Mouse (Mus musculus) adrenal gland, postnatal 4 days (tissue): ENCODE data around the gene Zfp710. TPM values are rescaled to one million over a fixed set of nuclear protein-coding genes. Genes with fewer than 3 reads are reported as not detected.
"Not testable (repeated sequence)": the region's sequence is repeated elsewhere in the genome, so short reads cannot be mapped to it uniquely, and the experiment has no call there.

Experiments used
- DNase-seq, 2 experiments: peaks; one replicate each; pipeline ENCODE4 v3.0.0; 2021 to 2022; ENCODE audit warnings: low spot score in 2 of 2, mixed read lengths in 2 of 2
- total RNA-seq, 2 experiments: library from RNA; stranded (reverse); gene quantifications; 2 replicates each; pipeline ENCODE4 v1.2.3; 2021

The Zfp710 gene
- total RNA-seq, 2 experiments from 2014 or later, result 25.2 to 25.5 TPM

DNA sequence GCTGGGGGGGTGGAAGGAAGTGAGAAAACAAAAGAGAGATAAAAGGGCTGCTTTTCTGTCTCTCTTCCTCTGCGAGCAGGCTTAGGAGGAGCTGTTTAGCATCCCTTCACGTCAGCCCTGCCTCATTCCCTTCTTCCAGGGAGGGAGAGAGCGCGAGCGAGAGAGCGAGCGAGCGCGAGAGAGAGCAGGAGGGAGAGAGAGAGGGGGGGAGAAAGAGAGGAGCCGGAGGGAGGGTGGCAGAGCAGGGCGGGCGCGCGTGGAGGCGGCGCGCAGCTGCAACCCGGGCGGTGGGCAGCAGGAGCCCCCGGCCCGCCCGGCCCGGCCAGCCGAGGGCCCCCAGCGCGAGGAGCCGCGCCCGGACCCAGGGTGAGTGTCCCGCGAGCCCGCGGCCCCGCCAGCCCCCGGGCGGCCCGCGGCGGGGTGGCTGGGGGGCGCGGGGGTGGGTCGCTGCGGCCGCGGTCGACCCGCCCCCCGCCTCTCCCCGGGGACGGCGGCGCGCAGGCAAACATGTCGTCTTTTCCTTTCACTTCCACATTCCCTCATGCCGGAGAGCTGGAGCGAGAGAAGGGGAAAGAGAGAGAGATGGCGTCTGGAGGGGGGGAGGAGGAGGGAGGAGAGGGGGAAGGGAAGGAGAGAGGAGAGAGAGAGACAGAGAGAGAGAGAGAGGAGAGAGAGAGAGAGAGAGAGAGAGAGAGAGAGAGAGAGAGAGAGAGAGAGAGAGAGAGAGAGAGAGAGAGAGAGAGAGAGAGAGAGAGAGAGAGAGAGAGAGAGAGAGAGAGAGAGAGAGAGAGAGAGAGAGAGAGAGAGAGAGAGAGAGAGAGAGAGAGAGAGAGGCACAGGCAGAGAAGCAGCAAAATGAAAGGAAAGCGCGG is 1.7 kb downstream of the Zfp710 start:
- DNase-seq, result peak in 1 of 2 experiments; percentile 38

DNA sequence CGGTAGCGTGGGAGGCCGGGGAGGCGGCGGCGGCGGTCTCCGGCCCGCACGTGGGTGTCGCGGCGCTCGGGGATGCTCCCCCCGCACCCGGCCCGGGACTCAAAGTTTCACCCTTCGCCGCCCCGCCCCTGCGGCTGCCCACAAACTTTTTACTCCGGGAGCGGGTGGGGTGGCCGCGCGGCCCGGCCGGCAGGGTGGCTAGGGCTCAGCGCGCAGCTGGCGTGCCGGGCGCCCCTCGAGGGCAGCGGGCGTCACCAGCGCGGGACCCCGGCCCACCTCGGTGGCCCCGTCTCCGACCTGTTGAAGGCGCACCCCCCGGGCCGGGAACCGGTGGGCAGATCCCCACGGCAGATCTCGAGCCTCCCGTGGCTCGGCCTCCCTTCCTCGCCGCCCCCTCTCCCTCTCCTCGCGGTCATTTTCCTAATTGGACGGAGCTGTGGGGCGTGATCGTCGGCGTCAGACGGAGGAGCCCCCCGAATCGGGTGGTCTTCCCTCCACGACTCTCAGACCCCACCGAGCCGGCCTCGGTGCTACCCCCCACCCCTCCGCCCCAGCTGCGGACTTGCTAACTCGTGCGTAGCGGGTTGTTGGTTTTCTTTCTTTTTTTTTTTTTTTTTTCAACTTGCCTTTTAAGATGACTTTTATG is 2.5 kb downstream of the Zfp710 start:
- DNase-seq, result peak; percentile 51 to 57

DNA sequence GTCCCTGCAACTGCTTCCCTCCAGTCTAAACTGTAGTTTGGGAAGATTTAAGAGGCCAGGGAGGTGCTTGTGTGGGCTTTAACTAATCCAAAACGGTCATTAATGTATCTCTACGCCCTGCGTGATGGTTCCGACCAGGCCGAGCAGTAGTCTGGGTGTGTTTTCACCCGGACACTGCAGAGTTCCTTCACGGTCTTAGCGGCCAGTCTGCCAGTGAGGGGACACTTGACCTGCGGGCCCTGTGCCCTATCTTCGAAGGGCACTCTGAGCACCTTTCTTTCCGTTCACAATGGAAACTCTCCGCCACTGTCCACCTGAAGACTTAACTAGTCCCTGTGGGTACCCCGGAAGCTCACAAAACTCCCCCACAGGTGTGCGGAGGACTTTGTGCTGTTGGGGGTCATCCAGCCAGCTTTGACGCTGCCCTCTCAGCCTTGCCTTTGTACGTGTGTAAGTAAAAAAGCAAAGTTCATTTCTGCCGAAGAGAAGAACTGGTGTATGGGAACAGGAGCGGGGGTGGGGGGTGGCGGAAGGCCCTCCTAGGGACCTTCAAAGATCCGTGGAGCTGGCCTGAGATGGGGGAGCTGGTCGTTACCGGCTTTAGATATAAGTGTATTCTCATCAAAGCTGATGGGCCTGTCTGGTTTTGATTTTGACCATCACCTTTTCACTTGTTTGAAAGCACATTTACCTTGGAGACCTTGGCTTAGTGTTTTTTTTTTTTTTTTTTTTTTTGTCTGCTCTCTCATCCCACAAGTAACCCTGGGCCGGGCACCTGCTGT is 3.2 kb downstream of the Zfp710 start:
- peak in 1 of 2 experiments; percentile 10 for DNase-seq

DNA sequence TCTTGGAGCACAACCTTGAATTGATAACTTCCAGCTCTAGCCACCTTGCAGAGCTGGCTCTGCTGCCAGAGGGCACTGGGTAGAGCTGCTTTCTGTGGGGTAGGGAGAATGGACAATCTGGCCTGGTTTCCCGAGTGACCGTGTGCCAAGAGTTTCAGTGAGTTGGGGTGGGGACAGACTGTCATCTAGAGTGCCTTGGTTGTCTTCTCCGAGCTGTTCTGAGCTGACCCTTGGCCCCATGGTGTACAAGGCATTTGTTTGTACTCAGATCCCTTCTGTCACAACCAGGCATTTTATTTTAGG is 3.8 kb downstream of the Zfp710 start:
- no peak for DNase-seq

DNA sequence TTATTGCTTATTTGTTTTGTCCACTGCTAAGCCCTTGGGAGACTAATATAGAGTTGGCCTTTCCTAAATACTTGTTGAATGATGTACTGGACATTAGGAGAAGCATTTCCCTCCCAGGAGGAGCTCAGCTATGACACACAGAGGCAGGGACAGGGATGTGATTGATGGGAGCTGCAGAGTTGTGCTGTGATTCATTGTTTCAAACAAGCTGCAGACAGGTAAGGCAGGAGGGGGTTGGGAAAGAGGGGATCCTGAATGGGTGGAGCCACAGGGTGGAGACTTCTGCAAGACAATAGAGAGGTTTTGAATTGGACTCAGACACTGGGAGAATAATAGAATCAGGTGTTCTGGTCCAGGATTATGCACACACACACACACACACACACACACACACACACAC is 5.4 kb downstream of the Zfp710 start:
- DNase-seq, result no peak

DNA sequence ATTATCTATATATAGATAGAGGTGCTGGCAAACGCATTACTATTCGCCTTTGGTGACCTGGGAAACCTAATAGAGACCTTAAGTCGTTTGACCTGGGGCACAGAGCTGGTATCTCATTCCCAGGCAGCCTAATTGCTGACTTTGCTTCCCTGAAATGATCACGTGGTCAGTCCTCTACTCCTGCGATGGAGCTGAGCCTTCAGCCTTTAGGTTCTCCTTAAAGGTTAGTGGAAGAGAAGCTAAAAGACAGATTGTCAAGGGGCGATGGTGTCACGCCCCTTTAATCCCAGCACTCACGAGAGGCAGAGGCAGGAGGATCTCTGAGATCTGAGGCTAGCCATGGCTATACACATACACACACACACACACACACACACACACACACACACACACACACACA is 5.9 kb downstream of the Zfp710 start:
- DNase-seq, result no peak

DNA sequence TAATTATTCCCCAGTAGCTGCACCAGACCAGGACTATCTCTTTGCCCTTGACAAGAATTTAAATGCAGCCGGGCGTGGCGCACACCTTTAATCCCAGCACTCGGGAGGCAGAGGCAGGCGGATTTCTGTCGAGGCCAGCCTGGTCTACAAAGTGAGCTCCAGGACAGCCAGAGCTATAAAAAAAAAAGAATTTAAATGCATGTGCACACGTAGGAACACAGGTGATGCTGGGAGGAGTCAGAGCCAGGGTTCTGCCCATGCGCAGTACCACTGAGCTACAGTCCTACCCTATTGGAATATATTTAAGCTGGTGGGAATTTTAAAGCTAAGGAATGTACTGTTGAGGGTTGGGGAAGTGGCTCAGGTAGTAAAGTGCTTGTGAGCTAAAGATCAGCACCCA is 6.4 kb downstream of the Zfp710 start:
- DNase-seq, result no peak

DNA sequence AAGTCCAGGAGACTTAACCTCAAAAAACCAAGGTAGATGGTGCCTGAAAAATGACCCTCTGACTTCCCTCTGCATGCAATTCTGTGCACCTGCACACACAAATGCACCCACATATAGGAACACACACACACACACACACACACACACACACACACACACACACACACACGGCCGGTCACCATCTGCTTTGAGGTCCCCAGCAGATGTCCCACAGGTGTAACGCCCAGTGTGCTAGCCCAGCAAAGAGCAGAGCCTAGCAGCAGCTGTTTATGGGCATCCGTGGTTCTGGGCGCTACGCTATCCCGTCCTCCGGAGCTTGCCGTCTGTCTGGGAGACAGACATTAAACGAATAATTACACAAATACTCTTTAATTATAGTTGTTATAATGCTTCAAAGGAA is 6.9 kb downstream of the Zfp710 start:
- DNase-seq, result no peak

DNA sequence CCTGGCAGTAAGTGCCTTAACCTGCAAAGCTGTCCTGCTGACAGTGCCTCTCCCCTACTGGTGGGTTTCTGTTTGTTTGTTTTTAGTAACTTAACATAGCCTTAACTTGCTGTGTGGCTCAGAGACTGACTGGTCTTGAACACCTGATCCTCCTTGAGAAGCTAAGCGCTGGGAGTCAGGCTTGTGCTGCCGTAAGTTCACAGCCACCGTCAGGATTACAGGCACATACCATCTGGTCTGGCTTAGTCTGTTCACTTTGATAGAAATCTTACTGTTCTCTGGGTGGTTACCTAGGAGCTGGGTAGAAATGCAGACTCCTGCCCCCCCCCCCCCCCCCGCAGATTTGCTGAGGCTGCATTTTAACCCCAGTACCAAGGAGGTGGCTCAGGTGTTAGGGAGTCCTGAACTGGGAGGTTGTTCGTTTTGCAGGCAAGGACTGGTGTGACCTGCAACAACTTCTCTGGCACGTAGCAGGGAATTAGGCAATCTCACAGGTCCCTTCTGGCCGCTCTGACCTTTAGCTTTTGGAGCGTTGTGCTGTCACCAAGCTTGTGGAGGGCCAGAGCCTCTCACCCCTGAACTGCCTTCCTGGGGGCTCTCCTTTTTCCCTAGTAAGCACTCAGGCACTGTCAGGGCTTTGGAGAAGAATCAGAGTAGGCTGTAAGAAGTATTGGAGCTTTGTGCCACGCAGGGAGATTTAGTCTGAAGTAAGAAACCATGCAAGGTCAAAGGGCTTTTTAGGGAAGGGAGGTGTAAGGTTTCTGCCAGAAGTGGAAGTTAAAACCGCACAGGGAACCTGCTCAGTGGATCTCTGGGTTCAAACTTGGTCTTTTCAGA is 7.8 kb downstream of the Zfp710 start:
- no peak for DNase-seq

DNA sequence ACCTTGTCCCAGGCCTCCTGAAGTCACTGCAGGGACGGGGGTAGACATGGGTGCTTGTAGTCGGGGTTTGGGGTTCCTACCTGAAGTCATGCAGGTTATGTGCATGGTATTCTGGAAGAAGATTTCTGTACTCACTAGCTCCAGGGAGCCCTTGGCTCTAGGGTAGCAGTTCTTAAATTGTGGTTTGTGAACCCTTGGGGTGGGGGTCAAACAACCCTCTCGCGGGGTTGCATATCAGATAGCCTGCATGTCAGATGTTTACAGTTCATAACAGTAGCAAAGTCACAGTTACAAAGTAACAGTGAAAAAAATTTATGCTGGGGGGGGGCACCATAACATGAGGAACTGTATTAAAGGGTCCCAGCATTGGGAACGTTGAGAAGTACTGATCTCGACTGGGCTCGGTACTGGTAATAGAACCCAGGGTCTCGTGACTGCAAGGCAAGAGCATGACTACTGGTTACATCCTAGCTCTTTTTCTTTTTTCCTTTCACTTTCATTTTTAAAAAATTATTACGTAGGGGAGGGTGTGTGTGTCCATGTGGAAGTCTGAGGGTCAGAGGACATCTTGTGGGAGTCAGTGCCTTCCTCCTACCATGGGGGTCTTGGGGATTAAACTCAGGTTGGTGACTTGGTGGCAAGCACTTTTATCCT is 8.6 kb downstream of the Zfp710 start:
- no peak for DNase-seq

DNA sequence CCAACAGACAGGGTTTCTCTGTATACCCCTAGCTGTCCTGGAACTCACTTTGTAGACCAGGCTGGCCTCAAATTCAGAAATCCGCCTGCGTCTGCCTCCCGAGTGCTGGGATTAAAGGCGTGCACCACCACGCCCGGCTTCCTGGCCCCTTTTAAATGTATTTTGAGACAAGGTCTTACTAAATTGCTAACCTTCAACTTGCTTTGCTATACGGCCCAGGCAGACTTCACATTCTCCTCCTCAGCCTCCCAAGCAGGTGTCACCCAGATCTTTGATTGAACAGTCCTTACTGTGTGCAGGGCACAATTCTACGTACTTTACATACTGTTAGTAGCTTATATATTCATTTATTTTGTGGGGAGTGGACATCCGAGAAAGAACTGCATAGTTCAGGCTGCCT is 9.2 kb downstream of the Zfp710 start:
- DNase-seq, result no peak

DNA sequence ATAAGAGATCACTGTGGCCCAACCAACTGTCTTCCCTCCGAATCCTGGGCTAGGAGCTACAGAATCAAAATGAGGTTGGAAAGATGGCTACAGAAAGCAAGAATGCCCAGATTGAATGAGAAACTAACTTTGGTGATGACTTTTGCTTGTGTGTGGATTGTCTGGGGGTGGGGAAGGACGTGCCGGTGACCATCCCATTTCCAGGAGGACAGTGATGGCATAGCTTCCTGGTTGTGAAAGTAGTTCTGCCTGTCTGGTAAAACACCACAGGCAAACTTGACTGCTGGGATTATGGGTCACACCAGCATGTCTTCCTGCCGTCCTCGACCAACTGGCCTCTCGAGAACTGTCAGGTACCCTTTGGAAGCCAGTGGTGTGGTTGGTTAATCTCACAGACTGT is 10.5 kb downstream of the Zfp710 start:
- DNase-seq, result no peak

DNA sequence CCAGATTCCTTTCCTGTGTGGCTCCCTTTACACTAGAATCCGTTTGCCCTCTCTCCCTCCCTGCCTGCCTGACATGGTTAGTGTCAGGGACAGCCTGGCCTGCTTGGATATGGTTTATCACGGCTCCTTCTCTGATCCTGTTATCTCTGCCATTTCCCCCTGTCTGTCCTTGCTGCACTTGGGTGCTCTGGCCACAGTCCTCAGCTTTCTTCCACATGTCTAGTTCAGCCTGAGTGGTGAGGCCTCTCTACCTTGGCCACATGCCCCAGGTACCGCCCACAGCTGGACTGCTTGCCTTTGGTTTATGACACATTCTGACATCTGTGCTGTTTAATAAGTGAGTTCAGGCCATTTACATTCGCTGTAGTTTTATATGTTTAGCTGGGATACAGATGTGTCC is 11.1 kb downstream of the Zfp710 start:
- no peak for DNase-seq

DNA sequence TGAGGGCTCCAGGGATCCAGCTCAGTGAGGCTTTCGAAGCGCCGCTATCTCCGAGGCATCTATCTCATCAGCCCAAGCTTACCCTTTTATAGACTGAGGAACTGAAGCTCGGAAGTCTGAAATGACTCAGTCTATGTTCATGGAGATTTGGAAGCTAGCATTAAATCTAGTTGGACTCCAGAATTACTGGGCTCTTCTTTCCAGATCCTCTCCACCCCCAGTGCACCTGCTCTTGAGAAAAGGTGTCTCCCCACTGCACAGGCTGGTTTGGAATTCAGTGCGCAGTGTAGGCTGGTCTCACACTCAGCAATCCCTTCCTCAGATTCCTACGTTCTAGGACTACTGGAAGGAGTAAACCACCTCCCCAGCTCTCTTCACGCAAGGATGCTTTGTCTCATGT is 15.1 kb downstream of the Zfp710 start:
- DNase-seq, result no peak

DNA sequence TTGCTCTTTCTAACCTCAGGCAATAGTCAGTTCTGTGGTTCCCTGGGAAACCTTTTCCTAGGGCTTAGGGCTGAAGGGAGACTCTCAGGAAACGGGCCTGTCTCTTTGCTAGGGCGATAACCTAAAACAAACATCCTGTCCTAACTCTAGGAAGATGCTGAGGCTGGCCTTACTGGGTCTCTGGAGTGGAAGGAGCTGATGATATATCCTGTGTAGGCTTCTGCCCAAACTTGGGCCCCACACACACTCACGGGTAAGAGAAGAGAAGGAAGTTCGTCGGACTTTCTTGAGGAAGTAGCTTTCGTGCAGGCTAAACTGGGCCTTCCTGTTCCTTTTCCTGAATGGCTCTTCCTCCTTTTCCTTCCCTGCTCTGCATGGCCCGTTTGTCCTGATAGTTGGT is 19.6 kb downstream of the Zfp710 start:
- DNase-seq, result no peak

DNA sequence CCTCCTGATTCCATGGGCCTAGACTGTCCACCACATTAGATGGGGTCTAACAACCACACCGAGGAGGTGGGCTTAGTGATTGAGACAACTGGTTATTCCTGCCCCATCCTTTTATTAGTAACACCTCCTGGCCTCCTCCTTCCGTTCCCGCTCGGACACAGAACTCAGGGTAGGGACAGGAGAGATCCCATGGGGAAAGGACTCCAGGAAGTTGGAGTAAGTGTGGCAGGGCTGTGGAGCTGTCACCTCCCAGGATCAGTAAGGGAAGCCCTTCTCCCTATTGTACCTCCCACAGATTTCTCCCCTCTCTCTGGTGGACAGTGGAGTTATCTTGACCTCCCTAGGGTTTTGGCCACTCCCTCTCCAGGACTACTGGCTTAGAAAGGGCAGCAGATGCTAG is 22.4 kb downstream of the Zfp710 start:
- no peak for DNase-seq

DNA sequence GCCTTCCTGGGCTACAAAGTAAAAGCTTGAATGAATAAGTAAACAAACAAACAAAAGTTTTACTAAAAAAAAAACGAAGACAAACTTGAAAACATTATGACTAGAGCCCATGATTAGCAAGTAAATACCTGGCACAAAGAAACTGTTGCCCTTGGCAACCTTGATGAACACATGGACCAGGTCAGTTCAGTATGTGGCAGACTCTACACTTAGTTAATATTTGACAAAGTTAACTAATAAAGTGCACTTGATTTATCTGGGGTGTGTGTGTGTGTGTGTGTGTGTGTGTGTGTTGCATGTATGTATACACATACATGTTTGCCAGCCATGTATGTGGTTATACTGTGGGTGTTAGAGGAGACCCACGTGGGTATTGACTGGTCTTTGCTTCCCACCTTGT is 25.1 kb downstream of the Zfp710 start:
- no peak for DNase-seq

DNA sequence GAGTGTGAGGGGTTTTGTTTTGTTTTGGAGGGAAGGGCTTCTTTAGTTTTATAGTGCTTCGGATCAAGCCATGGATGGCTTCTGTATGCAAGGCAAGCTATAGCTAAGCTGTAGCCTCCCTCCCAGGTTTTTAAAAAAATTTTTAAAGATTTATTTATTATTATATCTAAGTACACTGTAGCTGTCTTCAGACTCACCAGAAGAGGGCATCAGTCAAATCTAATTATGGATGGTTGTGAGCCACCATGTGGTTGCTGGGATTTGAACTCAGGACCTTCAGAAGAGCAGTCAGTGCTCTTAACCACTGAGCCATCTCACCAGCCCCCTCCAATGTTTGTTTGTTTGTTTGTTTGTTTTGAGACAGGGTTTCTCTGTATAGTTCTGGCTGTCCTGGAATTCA is 25.8 kb downstream of the Zfp710 start:
- DNase-seq, result not testable (repeated sequence)

DNA sequence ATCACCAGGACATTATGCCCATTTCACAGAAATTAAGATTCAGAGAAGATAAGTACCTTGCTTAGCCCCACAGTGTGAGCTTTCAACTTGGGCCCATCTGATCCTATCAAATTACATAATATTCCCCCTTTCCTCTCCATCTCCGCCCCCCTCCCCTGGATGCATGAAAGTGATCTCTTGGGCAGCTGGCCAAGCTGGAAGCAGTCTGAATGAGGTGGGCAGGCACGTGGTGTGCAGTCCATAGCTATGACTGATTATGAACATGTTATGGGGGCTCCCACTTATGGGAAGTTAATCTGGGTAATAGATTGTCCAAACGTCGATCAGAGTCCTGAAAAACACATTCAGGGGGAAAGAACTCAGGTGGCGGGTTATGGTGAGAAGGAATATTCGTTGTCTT is 27.2 kb downstream of the Zfp710 start:
- DNase-seq, result no peak

DNA sequence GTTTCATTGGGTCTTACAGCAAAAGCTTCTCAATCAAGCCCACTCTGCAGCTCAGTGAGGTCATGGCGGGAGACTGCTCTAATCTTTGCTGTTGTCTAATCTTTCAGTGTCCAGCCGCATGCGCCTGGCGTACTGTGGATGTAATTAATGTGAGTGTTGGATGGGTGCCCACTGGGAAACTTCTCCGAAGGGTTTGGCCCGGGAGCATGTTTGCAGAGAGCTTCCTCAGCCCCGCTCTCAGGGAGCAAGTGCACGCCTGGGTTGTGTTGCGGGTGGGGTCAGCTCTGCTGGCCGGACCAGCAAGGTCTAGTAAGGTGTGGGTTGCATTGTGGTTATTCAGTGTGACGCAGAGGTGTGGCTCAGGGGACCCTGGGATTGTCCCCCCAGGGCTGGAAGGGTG is 27.6 kb downstream of the Zfp710 start:
- DNase-seq, result no peak

DNA sequence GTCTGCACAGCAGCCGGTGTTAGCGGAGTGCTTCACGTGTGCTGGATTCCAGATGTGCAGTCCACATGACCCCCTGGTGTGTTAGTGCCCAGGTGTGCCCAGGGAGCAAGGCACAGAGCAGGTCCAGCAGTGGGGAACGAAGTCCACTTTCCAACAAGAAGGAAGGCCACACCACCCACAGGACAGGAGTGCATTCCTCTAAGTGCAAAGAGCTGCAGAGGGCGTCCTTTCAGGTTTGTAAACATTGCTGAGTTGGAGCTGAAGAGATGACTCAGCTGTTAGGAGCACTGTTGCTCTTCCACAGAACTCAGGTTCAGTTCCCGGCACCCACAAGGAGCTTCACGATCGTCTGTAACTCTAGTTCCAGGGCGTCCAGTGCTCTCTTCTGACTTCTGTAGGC is 28.5 kb downstream of the Zfp710 start:
- no peak for DNase-seq
